Mouse (Mus musculus) C2C12 (cell line): ENCODE measurements around the gene Cgnl1.

Experiments used
- CTCF ChIP-seq: IDR thresholded peaks from one replicate; pipeline ENCODE4 v1.5.1; 2011; ENCODE audit not compliant: control insufficient read depth, insufficient read depth, insufficient read length
- MAX ChIP-seq: IDR thresholded peaks from one replicate; pipeline ENCODE4 v1.6.1; 2011; ENCODE audit warnings: mild to moderate bottlenecking, control low read depth
- MYOD1 ChIP-seq: IDR thresholded peaks from one replicate; pipeline ENCODE4 v1.6.1; 2011; ENCODE audit warnings: low read depth; ENCODE audit not compliant: control insufficient read depth, insufficient read length

DNA sequence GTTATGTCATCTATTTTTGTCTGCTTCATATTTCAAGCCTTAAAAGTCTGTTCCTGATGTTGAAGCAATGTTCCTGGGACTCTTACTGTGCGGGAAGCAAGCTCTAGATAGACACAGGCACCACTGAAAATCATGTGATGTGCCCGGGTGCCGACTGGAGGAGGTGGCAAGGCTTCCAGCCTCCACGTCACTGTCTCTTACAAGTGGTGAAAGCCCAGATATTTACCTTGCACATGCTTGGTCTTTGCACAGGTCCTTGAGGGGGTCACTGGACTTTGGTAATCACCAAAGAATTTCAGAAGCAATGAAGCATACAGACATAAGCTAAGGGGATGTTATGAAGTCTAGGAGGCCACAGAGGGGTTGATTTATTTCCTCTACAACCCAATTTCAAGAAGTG is 149.4 kb downstream of the Cgnl1 start:
- TF ChIP-seq CTCF: no peak
- no peak for TF ChIP-seq MAX
- TF ChIP-seq MYOD1: no peak
